Comparison of ENCODE assay signal across 19 mouse cellular contexts in the genomic region with DNA sequence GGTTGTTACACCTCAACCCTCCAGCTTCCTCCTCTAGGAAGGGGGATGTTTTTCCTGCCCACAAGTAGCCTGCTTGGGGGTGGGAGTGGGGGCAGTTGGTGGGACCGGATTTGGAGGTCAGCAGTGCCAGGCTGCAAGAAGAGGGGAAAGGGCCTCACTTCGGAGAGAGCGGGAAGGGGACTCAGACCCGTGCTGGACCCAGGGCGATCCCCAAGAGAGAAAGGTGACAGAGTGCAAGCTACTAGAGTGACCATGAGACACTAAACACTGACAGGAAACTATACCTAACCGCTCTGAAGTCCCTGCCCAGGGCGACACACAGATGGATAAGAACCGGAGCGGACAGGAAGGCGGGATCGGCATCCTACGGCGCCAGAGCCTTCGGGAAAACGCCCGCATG. TPM values are rescaled to one million over a fixed set of nuclear protein-coding genes. Genes with fewer than 3 reads are reported as not detected.
DNase-seq lines count a peak whose midpoint lies in the region; ATAC-seq and TF ChIP-seq lines count a peak whose summit lies in the region.
"Had no signal": no experiment of that assay in that cellular context is flagged by ENCODE, and none has a peak within 500 bp of the region (broad histone marks: within the 10 kb centered on the region; RNA-seq: fewer than 3 reads in every experiment).

No protein-coding gene starts in this region.

- TF ChIP-seq CTCF in heart, postnatal 0 days (IDR thresholded peaks at IDR 0.05; ENCODE audit: low read depth) = no peak
- no peak for TF ChIP-seq CTCF in heart, adult 2 months (IDR thresholded peaks at IDR 0.05)
- TF ChIP-seq CTCF in stomach, postnatal 0 days (IDR thresholded peaks at IDR 0.05; ENCODE audit: low read depth) = no peak

- H3K9ac ChIP-seq in heart, postnatal 0 days (replicated peaks; ENCODE audit: low read depth, low read length) = no peak overlapping the region
- no peak overlapping the region for H3K9ac ChIP-seq in heart, adult 2 months (ENCODE audit: low read depth, low read length)
- H3K9ac ChIP-seq in stomach, embryonic 15.5 days = no peak overlapping the region
- H3K9ac ChIP-seq in stomach, postnatal 0 days (ENCODE audit: low read length) = no peak overlapping the region
- H3K9ac ChIP-seq: midbrain, embryonic 13.5 days had no signal

- H3K4me2 ChIP-seq in heart, postnatal 0 days (ENCODE audit: low read depth, low read length) = peak overlapping the region; percentile 56; the same call in 1 of the 2 replicates
- peak overlapping the region; percentile 48; the same call in 1 of the 2 replicates for H3K4me2 ChIP-seq in stomach, embryonic 15.5 days
- H3K4me2 ChIP-seq in stomach, postnatal 0 days (replicated peaks; ENCODE audit: low read depth) = no peak overlapping the region

- H3K27me3 ChIP-seq in heart, postnatal 0 days (ENCODE audit: control insufficient read depth, insufficient read depth, low read length) = peaks cover 71% of the 10 kb centered on the region
- H3K27me3 ChIP-seq in heart, adult 2 months (ENCODE audit: control insufficient read depth, insufficient read depth, low read length) = peaks cover 47% of the 10 kb centered on the region
- peaks cover 78% of the 10 kb centered on the region for H3K27me3 ChIP-seq in stomach, embryonic 15.5 days (replicated peaks)
- H3K27me3 ChIP-seq in stomach, postnatal 0 days (ENCODE audit: control insufficient read depth, insufficient read depth, low read length) = peaks cover 42% of the 10 kb centered on the region

- H3K36me3 ChIP-seq in heart, postnatal 0 days (replicated peaks; ENCODE audit: control insufficient read depth, insufficient read depth, low read length) = no peaks in the 10 kb centered on the region
- no peaks in the 10 kb centered on the region for H3K36me3 ChIP-seq in heart, adult 2 months (ENCODE audit: control insufficient read depth, insufficient read depth, low read length)
- H3K36me3 ChIP-seq in stomach, embryonic 15.5 days = no peaks in the 10 kb centered on the region
- H3K36me3 ChIP-seq in stomach, postnatal 0 days (ENCODE audit: control insufficient read depth, insufficient read depth, low read length) = no peaks in the 10 kb centered on the region
- H3K36me3 ChIP-seq: G1E; midbrain, embryonic 13.5 days had no signal

- 8% methylated on average over 16 of the region's 16 CpGs for WGBS in heart, postnatal 0 days
- WGBS in heart, adult 2 months = 7% methylated on average over 16 of the region's 16 CpGs
- 4% methylated on average over 16 of the region's 16 CpGs for WGBS in stomach, embryonic 15.5 days
- WGBS in stomach, postnatal 0 days = 3% methylated on average over 16 of the region's 16 CpGs

- no peak overlapping the region for H3K4me3 ChIP-seq in heart, postnatal 0 days (ENCODE audit: low read depth, low read length)
- no peak overlapping the region for H3K4me3 ChIP-seq in heart, adult 2 months
- no peak overlapping the region for H3K4me3 ChIP-seq in stomach, embryonic 15.5 days (replicated peaks)
- H3K4me3 ChIP-seq in stomach, postnatal 0 days (ENCODE audit: low read depth, low read length) = no peak overlapping the region

- H3K9me3 ChIP-seq in heart, postnatal 0 days (replicated peaks; ENCODE audit: control insufficient read depth, low read length) = no peaks in the 10 kb centered on the region
- no peaks in the 10 kb centered on the region for H3K9me3 ChIP-seq in stomach, embryonic 15.5 days
- no peaks in the 10 kb centered on the region for H3K9me3 ChIP-seq in stomach, postnatal 0 days (ENCODE audit: control insufficient read depth, low read length)
- H3K9me3 ChIP-seq: midbrain, embryonic 13.5 days had no signal

- ATAC-seq in heart, postnatal 0 days (ENCODE audit: insufficient read depth, low read depth) = no peak
- no peak for ATAC-seq in stomach, embryonic 15.5 days (ENCODE audit: insufficient read depth, low FRiP score, low read depth)
- ATAC-seq in stomach, postnatal 0 days (ENCODE audit: low FRiP score, low TSS enrichment) = no peak
- ATAC-seq: midbrain, embryonic 13.5 days had no signal

- peaks cover 10% of the 10 kb centered on the region; the same call in 1 of the 2 replicates for H3K4me1 ChIP-seq in heart, postnatal 0 days (ENCODE audit: control insufficient read depth, insufficient read depth)
- H3K4me1 ChIP-seq in heart, adult 2 months (ENCODE audit: control insufficient read depth, insufficient read depth, low read length) = no peaks in the 10 kb centered on the region; the same call in 1 of the 2 replicates
- H3K4me1 ChIP-seq in stomach, embryonic 15.5 days = peaks cover 25% of the 10 kb centered on the region
- no peaks in the 10 kb centered on the region for H3K4me1 ChIP-seq in stomach, postnatal 0 days (replicated peaks; ENCODE audit: control insufficient read depth, insufficient read depth)

- peak; percentile 9 for DNase-seq in embryo, embryonic 9.5 days (ENCODE audit: extremely low spot score)
- DNase-seq in embryo, embryonic 10 days (ENCODE audit: low spot score) = no peak
- DNase-seq in heart, postnatal 0 days (ENCODE audit: low spot score) = no peak
- DNase-seq in heart, adult 2 months = no peak
- DNase-seq in stomach, postnatal 0 days (ENCODE audit: low spot score) = no peak
- DNase-seq in frontal cortex, postnatal 25 days (ENCODE audit: low spot score in 2 of 2) = no peak
- DNase-seq in left cerebral cortex, postnatal 36 days (ENCODE audit: low spot score in 2 of 2) = no peak
- DNase-seq: adrenal gland, postnatal 36 days; cerebellum, adult 11-12 months; kidney, adult 11 months; right cerebral cortex, adult 18-20 months had no signal

- no peak overlapping the region for H3K27ac ChIP-seq in heart, postnatal 0 days (ENCODE audit: low read depth)
- H3K27ac ChIP-seq in heart, adult 2 months = no peak overlapping the region
- H3K27ac ChIP-seq in stomach, embryonic 15.5 days = no peak overlapping the region
- no peak overlapping the region for H3K27ac ChIP-seq in stomach, postnatal 0 days (replicated peaks)
- H3K27ac ChIP-seq: midbrain, embryonic 13.5 days had no signal

- H3K79me2 ChIP-seq in heart, adult 2 months (replicated peaks; ENCODE audit: control insufficient read depth, insufficient read depth, low read length) = no peaks in the 10 kb centered on the region

- intact Hi-C loops in heart, adult 2 months (cut with DNase I) = no loop called here
- intact Hi-C loops in left cerebral cortex, postnatal 36 days (cut with DNase I) = loop anchor here (10.0 kb wide), 1 partner anchor 1965 kb away; no protein-coding TSS in a partner anchor

- TF ChIP-seq EP300 in heart, postnatal 0 days (IDR thresholded peaks at IDR 0.05; ENCODE audit: low read depth) = no peak
- no peak for TF ChIP-seq EP300 in heart, adult 2 months (IDR thresholded peaks at IDR 0.05; ENCODE audit: insufficient read depth, low read depth, low read length)
- TF ChIP-seq EP300 in stomach, postnatal 0 days (optimal IDR thresholded peaks at IDR 0.05) = no peak

- TF ChIP-seq POLR2A in heart, adult 2 months (IDR thresholded peaks at IDR 0.05; ENCODE audit: insufficient read depth, low read depth, low read length) = no peak

RNA-seq across cellular contexts. Expression of gene Nkx1-1, which starts 3.7 kb away (rescaled TPM):
- not detected in 2 replicates for total RNA-seq in heart, postnatal 0 days (2014; rRNA removed; ENCODE audit: low replicate concordance)
- not detected in 2 replicates for polyA plus RNA-seq in heart, postnatal 0 days (2015; fragmentation: Nextera tagmentation; extraction: Ambion mirVana)
- total RNA-seq in heart, adult 2 months (2021) = not detected
- polyA plus RNA-seq in heart, adult 2 months (2012; rRNA removed) = not detected in 2 replicates
- not detected in 2 replicates for polyA plus RNA-seq in stomach, embryonic 15.5 days (2015; fragmentation: Nextera tagmentation; extraction: Ambion mirVana)
- polyA plus RNA-seq in stomach, postnatal 0 days (2015; fragmentation: Nextera tagmentation; extraction: Ambion mirVana) = not detected in 2 replicates
- not detected for total RNA-seq in left cerebral cortex, postnatal 36 days (2021)
- total RNA-seq: adrenal gland, postnatal 36 days; gastrocnemius, postnatal 4 days; left cerebral cortex, adult 18-20 months; neutrophil, adult 5-6 weeks had no signal
- polyA plus RNA-seq: G1E; liver, embryonic 11.5 days; midbrain, embryonic 13.5 days; thymus, postnatal 0 days had no signal

RNA-seq across cellular contexts. Expression of gene Uvssa, which starts 51.8 kb away (rescaled TPM):
- 2.2 and 5.5 TPM in 2 replicates for total RNA-seq in heart, postnatal 0 days (2014; rRNA removed; ENCODE audit: low replicate concordance)
- 3.5 and 3.7 TPM in 2 replicates for polyA plus RNA-seq in heart, postnatal 0 days (2015; fragmentation: Nextera tagmentation; extraction: Ambion mirVana)
- total RNA-seq in heart, adult 2 months (2021) = 1 to 10 TPM; 3.3 to 3.4 TPM
- polyA plus RNA-seq in heart, adult 2 months (2012; rRNA removed) = 2.8 and 5.0 TPM in 2 replicates
- polyA plus RNA-seq in stomach, embryonic 15.5 days (2015; fragmentation: Nextera tagmentation; extraction: Ambion mirVana) = 8.7 and 9.6 TPM in 2 replicates
- polyA plus RNA-seq in stomach, postnatal 0 days (2015; fragmentation: Nextera tagmentation; extraction: Ambion mirVana) = 4.5 and 5.0 TPM in 2 replicates
- 1 to 10 TPM; 5.6 to 7.2 TPM for total RNA-seq in left cerebral cortex, postnatal 36 days (2021)
